Mouse (Mus musculus) midbrain, embryonic 12.5 days (tissue): ENCODE results near the gene Nfix. TPM values are rescaled to one million over a fixed set of nuclear protein-coding genes. Genes with fewer than 3 reads are reported as not detected.

ENCODE experiments used
- ATAC-seq: fragments of 200-750 bp; cut with Nextera tagmentation; 2 replicates; pipeline ENCODE4 v1.8.0; 2017; ENCODE audit warnings: low read depth, moderate TSS enrichment, moderate library complexity; ENCODE audit not compliant: low FRiP score
- H3K27ac ChIP-seq: fragments of 300-500 bp; sonication (generic); replicated peaks from 2 replicates; pipeline ENCODE4 v1.5.1; 2016; ENCODE audit warnings: mild to moderate bottlenecking
- H3K27me3 ChIP-seq: fragments of 300-500 bp; sonication (generic); 2 replicates; pipeline ENCODE4 v1.6.1; 2016; ENCODE audit warnings: mild to moderate bottlenecking
- H3K36me3 ChIP-seq: fragments of 300-500 bp; sonication (generic); 2 replicates; pipeline ENCODE4 v1.6.1; 2016
- H3K4me1 ChIP-seq: fragments of 300-500 bp; sonication (generic); 2 replicates; pipeline ENCODE4 v1.6.1; 2016
- H3K4me2 ChIP-seq: fragments of 300-500 bp; sonication (generic); replicated peaks from 2 replicates; pipeline ENCODE4 v1.6.1; 2016; ENCODE audit warnings: mild to moderate bottlenecking, moderate library complexity
- H3K4me3 ChIP-seq: fragments of 300-500 bp; sonication (generic); 2 replicates; pipeline ENCODE4 v1.5.1; 2016; ENCODE audit warnings: mild to moderate bottlenecking
- H3K9ac ChIP-seq: fragments of 300-500 bp; sonication (generic); replicated peaks from 2 replicates; pipeline ENCODE4 v1.6.1; 2016; ENCODE audit warnings: mild to moderate bottlenecking, moderate library complexity
- H3K9me3 ChIP-seq: fragments of 300-500 bp; sonication (generic); 2 replicates; pipeline ENCODE4 v1.6.1; 2016; ENCODE audit warnings: mild to moderate bottlenecking
- WGBS: fragments of 180-500 bp; shearing (Covaris S2); methylation state at CpG from one replicate; pipeline ENCODE4 v1.1.7; 2016; 5-methylcytosine and 5-hydroxymethylcytosine counted together
- polyA plus RNA-seq: library from polyadenylated mRNA; unstranded; fragments of >200 nt; fragmentation: Nextera tagmentation; extraction: Ambion mirVana; gene quantifications from 2 replicates; pipeline ENCODE4 v1.2.1, GENCODE M21; 2016

Gene Nfix
- polyA plus RNA-seq, 1 experiment from 2014 or later: 6.6 TPM

DNA sequence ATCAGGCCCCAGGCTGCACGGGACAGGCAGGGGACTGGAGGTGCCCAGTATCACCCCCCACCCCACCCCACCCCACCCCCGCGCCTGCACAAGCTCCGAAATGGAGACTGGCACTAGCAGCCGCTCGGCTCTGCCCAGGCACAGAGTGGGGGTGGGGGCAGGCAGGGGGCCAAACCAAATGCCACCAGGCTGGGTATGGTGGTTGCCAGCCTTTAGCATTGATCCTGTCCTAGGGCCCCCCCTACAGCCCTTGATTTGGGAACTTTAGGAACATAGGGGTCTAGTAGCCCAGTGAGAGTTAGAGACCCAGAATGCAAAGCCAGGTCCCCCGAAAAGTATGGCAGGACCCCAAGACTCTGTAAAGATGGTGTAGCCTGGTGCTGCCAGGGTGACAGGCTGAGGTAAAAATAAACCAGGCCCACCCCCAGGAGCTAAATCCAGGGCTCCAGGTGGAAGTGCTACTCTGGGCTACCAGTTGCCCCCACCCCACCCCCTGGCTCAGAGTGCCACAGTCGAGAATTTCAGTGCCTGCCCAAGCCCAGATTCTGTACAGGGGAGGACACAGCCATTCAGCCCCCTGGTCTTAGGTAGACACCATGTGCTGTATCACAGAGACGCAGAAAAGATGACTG lies 10.2 kb downstream of the Nfix start:
- no peak overlapping the region for H3K27ac ChIP-seq

DNA sequence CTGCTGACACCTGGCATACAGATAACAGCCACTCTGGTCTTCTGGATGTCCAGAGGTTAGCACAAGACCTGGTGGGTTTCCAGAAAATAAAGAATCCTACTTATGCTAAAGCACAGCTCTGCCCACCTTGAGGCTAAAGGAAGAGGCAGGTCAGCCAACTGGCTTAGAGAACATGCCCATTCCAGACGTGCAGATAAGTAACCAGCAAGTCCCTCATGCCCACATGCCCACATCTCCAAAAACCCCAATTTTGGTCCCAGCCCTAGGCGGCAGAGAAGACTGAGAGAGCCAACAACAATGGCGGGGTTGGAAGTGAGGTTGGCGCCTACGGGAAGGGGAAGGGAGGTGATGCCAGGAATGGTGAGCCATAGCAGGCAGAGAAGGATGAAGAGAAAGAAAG lies 10.8 kb downstream of the Nfix start:
- Histone ChIP-seq H3K9ac (no peak overlapping the region), H3K4me3 (no peak overlapping the region), H3K27ac (no peak overlapping the region), H3K4me2 (no peak overlapping the region), H3K9me3 (no peaks in the 10 kb centered on the region), H3K27me3 (peaks cover 99% of the 10 kb centered on the region), H3K4me1 (peaks cover 13% of the 10 kb centered on the region), H3K36me3 (no peaks in the 10 kb centered on the region)
- ATAC-seq: no peak
- 62% methylated on average over 5 of the region's 5 CpGs for WGBS

More for the DNA sequence above, 10.2 kb downstream of the Nfix start:
- H3K9ac ChIP-seq: no peak overlapping the region
- no peaks in the 10 kb centered on the region for H3K36me3 ChIP-seq
- ATAC-seq: no peak
- H3K4me2 ChIP-seq: no peak overlapping the region
- H3K27me3 ChIP-seq: peaks cover 99% of the 10 kb centered on the region
- H3K4me1 ChIP-seq: peaks cover 13% of the 10 kb centered on the region
- no peak overlapping the region for H3K4me3 ChIP-seq
- no peaks in the 10 kb centered on the region for H3K9me3 ChIP-seq
- WGBS: 80% methylated on average over 8 of the region's 9 CpGs

DNA sequence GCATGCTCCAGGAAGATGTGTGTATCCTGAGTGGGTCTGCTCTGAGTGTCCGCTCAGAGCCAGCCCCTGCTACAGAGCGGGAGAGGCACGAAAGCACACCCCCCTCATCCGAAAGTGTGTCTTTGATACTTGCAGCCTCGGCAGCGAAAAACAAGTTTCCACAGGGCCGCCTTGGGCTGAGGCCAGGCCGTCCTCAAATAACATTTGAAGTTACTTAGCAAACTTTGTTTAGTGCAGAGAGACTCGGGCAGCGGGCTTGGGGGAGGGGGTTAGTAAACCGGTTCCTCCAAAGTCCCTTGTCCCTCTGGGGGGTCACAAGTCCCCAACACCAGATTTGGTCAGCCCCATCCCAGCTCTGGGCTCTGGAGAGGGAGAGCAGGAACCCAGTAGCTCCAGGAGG lies 11.2 kb downstream of the Nfix start:
- H3K27ac ChIP-seq: no peak overlapping the region
- no peak overlapping the region for H3K4me3 ChIP-seq
- H3K4me2 ChIP-seq: no peak overlapping the region

DNA sequence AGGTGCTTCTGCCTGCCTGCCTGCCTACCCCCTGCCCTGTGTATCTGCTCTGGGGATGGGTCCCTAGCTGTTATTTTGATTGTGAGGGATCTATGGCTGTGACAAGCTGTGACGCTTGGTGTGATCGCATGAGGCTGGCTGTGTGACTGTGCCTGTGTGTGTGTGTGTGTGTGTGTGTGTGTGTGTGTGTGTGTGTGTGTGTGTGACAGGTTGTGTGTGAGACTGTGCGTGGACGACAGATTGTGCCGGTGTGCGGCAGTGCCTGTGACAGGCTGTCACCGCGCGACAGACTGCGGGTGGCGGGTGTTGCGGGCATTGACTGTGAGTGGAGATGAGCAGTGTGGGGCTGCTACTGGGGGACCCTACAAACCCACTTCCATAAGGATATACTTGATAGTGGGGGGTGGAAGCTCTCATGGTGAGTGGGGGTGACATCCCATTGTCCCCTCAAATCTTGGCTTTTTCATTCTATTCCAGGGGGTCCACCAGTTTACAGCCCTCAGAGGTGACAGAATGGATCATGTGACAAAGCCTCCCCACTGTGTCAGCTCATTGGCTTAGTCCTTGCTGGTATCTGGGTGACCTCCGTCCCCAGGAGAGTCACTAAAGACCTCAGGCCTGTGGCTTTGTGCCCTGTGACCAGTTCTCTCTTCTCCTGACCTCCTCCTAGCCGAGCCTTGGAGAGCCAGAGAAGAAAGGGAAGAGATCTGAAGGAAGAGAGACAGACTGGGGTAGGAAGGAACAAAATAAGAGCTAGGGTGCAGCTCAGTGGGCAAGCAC lies 12.4 kb downstream of the Nfix start:
- H3K9ac ChIP-seq: no peak overlapping the region
- H3K4me3 ChIP-seq: no peak overlapping the region
- H3K4me2 ChIP-seq: no peak overlapping the region
- no peak overlapping the region for H3K27ac ChIP-seq
- H3K27me3 ChIP-seq: peaks cover 99% of the 10 kb centered on the region
- WGBS: 7% methylated on average over 14 of the region's 14 CpGs
- ATAC-seq: no peak
- H3K4me1 ChIP-seq: peaks cover 12% of the 10 kb centered on the region; the same call in 1 of the 2 replicates
- H3K36me3 ChIP-seq: no peaks in the 10 kb centered on the region
- no peaks in the 10 kb centered on the region for H3K9me3 ChIP-seq

More for the DNA sequence above, 11.2 kb downstream of the Nfix start:
- no peaks in the 10 kb centered on the region for H3K36me3 ChIP-seq
- H3K27me3 ChIP-seq: peaks cover 99% of the 10 kb centered on the region
- no peak overlapping the region for H3K9ac ChIP-seq
- no peak for ATAC-seq
- WGBS: 11% methylated on average over 11 of the region's 11 CpGs
- H3K4me1 ChIP-seq: peaks cover 13% of the 10 kb centered on the region
- H3K9me3 ChIP-seq: no peaks in the 10 kb centered on the region

DNA sequence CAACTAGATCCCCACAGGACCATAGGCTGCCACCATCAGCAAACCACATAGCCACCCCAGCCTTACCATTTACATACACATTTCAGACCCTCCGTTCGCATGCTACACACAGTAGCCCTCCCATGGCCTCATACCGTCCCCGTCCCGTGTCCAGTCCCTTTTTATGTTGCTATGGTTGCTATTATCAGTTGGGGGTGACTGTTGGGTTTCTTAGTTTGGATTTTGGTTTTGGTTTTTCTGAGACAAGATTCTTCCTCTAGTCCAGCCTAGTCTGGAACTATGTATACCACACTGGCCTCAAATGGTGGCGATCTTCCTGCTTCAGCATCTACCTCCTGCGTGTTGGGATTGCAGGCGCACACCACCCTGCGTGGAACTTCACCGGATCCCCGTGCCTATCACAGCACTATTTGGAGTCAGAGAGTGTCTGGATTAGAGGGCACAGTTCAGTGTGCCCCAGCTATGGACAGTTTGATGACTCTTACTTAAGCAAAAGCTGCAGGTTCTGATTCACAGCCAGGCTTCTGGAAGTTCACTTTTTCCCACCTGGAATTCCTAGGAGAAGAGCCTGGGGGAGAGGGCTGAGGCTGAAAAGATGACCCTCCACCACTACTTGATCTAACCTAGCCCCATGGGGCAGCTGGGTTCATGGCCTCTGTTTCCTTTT lies 13.2 kb downstream of the Nfix start:
- 3% methylated on average over 11 of the region's 11 CpGs for WGBS
- no peak overlapping the region for H3K27ac ChIP-seq
- no peak overlapping the region for H3K4me2 ChIP-seq
- no peak overlapping the region for H3K4me3 ChIP-seq
- H3K4me1 ChIP-seq: peaks cover 12% of the 10 kb centered on the region; the same call in 1 of the 2 replicates
- no peak for ATAC-seq
- H3K9ac ChIP-seq: no peak overlapping the region
- H3K27me3 ChIP-seq: peaks cover 99% of the 10 kb centered on the region
- H3K36me3 ChIP-seq: no peaks in the 10 kb centered on the region
- no peaks in the 10 kb centered on the region for H3K9me3 ChIP-seq

DNA sequence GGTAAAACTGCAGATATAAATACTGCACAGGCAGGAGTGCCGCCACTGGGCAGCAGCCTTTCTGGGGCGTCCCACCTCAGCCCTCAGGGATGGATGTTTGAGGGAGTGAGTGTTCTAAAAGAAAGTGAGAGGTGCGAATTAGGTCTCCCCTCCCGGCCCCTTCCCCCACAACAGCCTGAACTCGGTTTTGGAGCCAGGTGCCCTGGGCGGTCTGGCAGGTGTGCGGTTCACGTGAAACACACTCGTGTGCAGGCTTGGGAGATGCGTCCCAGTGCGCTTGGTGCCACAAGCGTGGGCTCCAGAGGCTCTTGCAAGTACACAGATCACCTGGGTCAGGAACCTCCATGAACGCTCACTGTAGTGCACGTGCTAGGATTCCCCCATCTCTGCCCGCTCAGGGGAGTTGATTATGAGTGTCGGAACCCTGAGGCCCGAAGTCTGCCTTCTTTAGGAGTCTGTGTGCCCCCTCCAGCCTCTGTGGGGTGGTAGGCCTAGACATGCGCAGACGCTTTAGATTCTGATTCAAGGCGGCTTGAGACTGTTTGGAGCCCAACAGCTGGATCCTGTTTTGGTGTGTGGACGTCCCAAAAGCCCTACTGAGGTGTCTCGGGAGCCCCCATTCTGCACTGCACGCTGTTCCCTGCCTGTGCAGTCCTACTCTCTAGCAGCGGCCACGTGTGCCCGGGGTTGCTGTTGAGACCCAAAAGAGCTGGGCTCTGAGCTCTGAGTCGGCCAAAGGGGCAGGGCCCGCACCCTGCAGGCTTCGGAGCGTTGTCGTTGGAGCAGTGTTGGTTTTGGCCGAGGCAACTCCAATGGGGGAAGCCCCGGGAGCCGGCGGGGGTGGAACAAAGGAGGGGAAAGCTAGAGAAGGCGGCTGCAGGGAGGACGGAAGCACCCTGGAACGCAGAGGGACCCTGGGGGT lies 14.1 kb downstream of the Nfix start:
- H3K27ac ChIP-seq: no peak overlapping the region
- H3K9ac ChIP-seq: no peak overlapping the region
- no peak for ATAC-seq
- peaks cover 100% of the 10 kb centered on the region for H3K27me3 ChIP-seq
- no peak overlapping the region for H3K4me2 ChIP-seq
- WGBS: 1% methylated on average over 37 of the region's 38 CpGs
- H3K4me3 ChIP-seq: 0 out of 2 replicates have a peak overlapping the region, but pooled peaks have one; percentile 7
- H3K4me1 ChIP-seq: peaks cover 16% of the 10 kb centered on the region; the same call in 1 of the 2 replicates
- no peaks in the 10 kb centered on the region for H3K9me3 ChIP-seq
- H3K36me3 ChIP-seq: no peaks in the 10 kb centered on the region

DNA sequence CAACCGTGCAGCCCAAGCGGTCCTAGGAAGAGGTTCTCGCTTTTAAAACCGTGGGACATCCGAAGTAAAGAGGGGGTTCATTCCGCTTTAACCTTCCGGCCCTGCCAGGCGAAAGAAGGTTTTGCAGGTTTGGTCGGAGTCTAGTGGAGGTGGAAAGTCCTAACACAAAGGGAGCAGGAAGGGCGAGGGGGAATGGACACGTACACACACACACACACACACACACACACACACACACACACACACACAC lies 14.7 kb downstream of the Nfix start:
- Histone ChIP-seq H3K4me2 (no peak overlapping the region), H3K9me3 (no peaks in the 10 kb centered on the region), H3K36me3 (no peaks in the 10 kb centered on the region), H3K4me1 (peaks cover 17% of the 10 kb centered on the region; the same call in 1 of the 2 replicates), H3K27me3 (peaks cover 100% of the 10 kb centered on the region), H3K9ac (no peak overlapping the region), H3K27ac (no peak overlapping the region), H3K4me3 (no peak overlapping the region)
- under 1% methylated on average over 11 of the region's 11 CpGs for WGBS
- no peak for ATAC-seq

DNA sequence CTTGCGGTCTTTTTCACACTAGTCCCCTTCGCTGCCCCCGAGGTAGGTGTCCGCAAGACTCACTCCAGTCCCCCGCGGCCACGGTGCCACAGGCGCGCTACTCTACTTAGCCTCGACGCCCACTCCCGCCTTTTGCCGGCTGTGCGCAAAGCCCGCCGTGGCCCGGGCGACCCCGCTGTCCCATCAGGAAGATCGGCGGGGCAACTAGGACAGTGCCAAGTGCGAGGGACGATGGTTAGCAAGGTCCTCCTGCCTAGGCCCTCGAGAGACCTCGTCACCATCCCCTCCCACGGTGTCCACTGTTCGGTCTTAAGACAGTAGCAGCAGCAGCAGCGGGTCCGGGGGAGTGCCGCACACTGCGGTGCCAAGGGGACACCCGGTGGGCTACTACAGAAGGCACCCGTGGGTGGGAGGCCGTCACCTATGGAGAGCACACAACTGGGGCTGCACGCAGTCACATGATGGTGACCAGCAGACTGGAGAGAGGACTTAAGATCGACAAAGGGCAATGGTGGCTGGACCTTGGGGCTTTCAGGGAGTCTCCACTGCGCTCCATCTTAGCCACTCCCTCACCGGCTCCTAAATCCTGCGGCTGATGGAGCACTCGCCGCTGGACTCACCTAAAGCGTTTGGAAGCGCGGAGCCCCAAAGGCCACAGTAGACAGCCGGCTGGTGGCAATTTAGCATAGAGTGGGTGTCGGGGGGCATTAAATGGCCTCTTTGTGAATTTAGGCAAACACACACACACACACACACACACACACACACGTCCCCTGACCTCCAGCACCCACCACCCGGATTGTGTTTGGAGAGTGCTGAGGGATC lies 15.3 kb downstream of the Nfix start:
- H3K9me3 ChIP-seq: no peaks in the 10 kb centered on the region
- H3K4me2 ChIP-seq: 0 out of 2 replicates have a peak overlapping the region, but pooled peaks have one; percentile 7
- H3K4me1 ChIP-seq: peaks cover 22% of the 10 kb centered on the region; the same call in 1 of the 2 replicates
- no peak overlapping the region for H3K9ac ChIP-seq
- WGBS: 1% methylated on average over 48 of the region's 48 CpGs
- H3K4me3 ChIP-seq: peak overlapping the region; percentile 14
- no peak for ATAC-seq
- H3K27ac ChIP-seq: no peak overlapping the region
- no peaks in the 10 kb centered on the region for H3K36me3 ChIP-seq
- H3K27me3 ChIP-seq: peaks cover 100% of the 10 kb centered on the region

DNA sequence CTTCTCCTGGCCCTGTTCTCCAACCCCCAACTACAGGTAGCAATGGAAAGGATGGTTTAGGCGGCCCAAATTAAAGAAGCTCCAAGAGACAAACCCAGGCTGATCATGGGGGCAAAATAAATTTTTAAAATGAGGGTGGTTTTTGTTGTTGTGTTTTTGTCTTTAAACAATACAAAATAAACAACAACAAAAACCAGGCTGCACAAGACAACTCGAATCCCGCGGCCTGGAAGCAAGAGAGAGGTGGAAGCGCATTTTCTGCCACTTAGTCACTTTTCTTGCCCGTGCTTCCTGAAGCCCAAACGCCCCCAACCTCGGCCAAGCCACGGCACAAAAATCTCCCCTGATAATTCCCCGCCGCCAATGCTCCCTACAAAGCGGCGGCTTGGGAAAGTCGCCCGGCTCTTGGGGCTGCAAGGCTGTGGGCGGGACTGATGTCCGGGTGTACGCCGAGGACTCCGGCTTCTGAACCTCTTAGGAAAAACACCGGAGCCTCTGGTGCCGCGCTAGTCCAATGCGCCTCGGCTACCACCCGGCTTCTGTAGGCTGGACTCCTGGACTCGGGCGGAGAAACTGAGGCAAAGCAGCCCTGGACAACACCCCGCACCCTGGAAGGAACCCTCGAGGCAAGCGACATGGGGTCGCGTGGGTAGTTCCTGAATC lies 16.1 kb downstream of the Nfix start:
- H3K27me3 ChIP-seq: peaks cover 100% of the 10 kb centered on the region
- ATAC-seq: no peak
- H3K4me1 ChIP-seq: peaks cover 29% of the 10 kb centered on the region; the same call in 1 of the 2 replicates
- H3K4me2 ChIP-seq: peak overlapping the region; percentile 7; the same call in 1 of the 2 replicates
- WGBS: 1% methylated on average over 33 of the region's 33 CpGs
- no peak overlapping the region for H3K27ac ChIP-seq
- H3K36me3 ChIP-seq: no peaks in the 10 kb centered on the region
- no peak overlapping the region for H3K9ac ChIP-seq
- H3K4me3 ChIP-seq: 0 out of 2 replicates have a peak overlapping the region, but pooled peaks have one; percentile 4
- no peaks in the 10 kb centered on the region for H3K9me3 ChIP-seq

DNA sequence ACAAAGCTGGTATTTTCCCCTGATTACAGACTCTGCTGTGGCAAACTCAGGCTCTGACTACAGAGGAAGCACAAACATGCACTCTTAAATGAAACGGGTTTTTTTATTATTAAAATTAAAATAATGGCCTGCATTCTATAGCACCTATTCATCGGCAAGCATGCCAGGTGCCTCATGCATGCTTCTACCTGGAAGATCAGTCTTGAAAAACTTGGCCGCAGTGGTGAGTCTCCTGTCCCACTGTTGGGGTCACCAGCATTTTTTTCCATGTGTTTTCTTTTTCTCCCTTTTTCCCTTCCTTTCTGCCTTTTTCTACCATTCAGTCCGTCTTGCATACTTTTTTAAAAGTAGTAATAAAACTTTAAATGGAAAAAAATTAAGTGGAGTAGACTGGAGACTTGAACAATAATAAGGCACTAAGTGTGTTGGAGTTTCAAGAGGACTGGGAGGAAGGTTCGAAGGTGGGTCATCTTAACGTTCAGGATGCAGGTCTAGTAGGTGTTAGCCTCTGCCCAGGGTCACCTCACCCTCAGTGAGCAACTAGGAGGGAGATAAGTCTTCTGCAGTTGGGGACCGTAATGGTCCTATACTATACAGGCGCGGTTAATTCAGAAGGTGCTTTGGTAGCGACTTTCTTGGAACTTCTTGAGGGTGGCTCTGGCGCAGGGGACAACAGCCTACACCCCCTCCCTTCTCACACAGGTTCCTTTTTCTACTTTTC lies 16.8 kb downstream of the Nfix start:
- Histone ChIP-seq H3K27ac (no peak overlapping the region), H3K4me1 (peaks cover 29% of the 10 kb centered on the region; the same call in 1 of the 2 replicates), H3K27me3 (peaks cover 100% of the 10 kb centered on the region), H3K36me3 (no peaks in the 10 kb centered on the region), H3K9ac (no peak overlapping the region), H3K9me3 (no peaks in the 10 kb centered on the region), H3K4me2 (no peak overlapping the region), H3K4me3 (no peak overlapping the region)
- ATAC-seq: no peak
- WGBS: 4% methylated on average over 11 of the region's 11 CpGs
